Mouse (Mus musculus): ENCODE measurements at regions not wholly inside any gene's neighbourhood (a gene's known extent, or its start where the extent isn't known, plus 50 kb on each side); places are given as distances from the start of the nearest gene placed in this dataset.
A peak's percentile ranks its signal among the peaks of the same experiment; 100 is the strongest.

- Histone ChIP-seq H3K4me1 (peaks cover 32% of the 10 kb centered on the region), H3K36me3 (no peaks in the 10 kb centered on the region), H3K4me2 (replicated peaks) (no peak overlapping the region), H3K9ac (no peak overlapping the region), H3K4me3 (replicated peaks) (no peak overlapping the region), H3K27me3 (no peaks in the 10 kb centered on the region), H3K27ac (replicated peaks) (no peak overlapping the region), H3K9me3 (replicated peaks) (no peaks in the 10 kb centered on the region)
- 80% methylated on average over 7 of the region's 7 CpGs for WGBS
- ATAC-seq (ENCODE audit: insufficient number of reproducible peaks, low FRiP score, low TSS enrichment, low read depth) = no peak
Observed at GRCm38 (mm10) chr2:167763891-167764410, 74.3 kb upstream of the Tmem189 start.

- H3K4me1 ChIP-seq = peaks cover 35% of the 10 kb centered on the region; the same call in 1 of the 2 replicates
- H3K27me3 ChIP-seq = no peaks in the 10 kb centered on the region
- H3K36me3 ChIP-seq = no peaks in the 10 kb centered on the region
- H3K27ac ChIP-seq (replicated peaks) = peak overlapping the region; percentile 68
- H3K9ac ChIP-seq = no peak overlapping the region
- 55% methylated on average over 17 of the region's 17 CpGs for WGBS
- H3K4me2 ChIP-seq (replicated peaks) = no peak overlapping the region
- H3K4me3 ChIP-seq (replicated peaks) = no peak overlapping the region
- H3K9me3 ChIP-seq (replicated peaks) = no peaks in the 10 kb centered on the region
- no peak for ATAC-seq (ENCODE audit: insufficient number of reproducible peaks, low FRiP score, low TSS enrichment, low read depth)
Observed at GRCm38 (mm10) chr2:167761404-167761936, 71.8 kb upstream of the Tmem189 start.

- Histone ChIP-seq H3K27ac (replicated peaks) (peak overlapping the region; percentile 68), H3K9ac (no peak overlapping the region; the same call in 1 of the 2 replicates), H3K36me3 (no peaks in the 10 kb centered on the region), H3K4me1 (peaks cover 35% of the 10 kb centered on the region; the same call in 1 of the 2 replicates), H3K4me3 (replicated peaks) (no peak overlapping the region), H3K27me3 (no peaks in the 10 kb centered on the region), H3K4me2 (replicated peaks) (no peak overlapping the region), H3K9me3 (replicated peaks) (no peaks in the 10 kb centered on the region)
- no peak for ATAC-seq (ENCODE audit: insufficient number of reproducible peaks, low FRiP score, low TSS enrichment, low read depth)
- WGBS = 70% methylated on average over 13 of the region's 13 CpGs
Observed at GRCm38 (mm10) chr2:167760681-167761403, 71.2 kb upstream of the Tmem189 start.

- Histone ChIP-seq H3K27ac (replicated peaks) (no peak overlapping the region), H3K4me2 (replicated peaks) (no peak overlapping the region), H3K9ac (no peak overlapping the region), H3K9me3 (replicated peaks) (no peaks in the 10 kb centered on the region), H3K4me1 (peaks cover 29% of the 10 kb centered on the region; the same call in 1 of the 2 replicates), H3K4me3 (replicated peaks) (no peak overlapping the region), H3K27me3 (no peaks in the 10 kb centered on the region), H3K36me3 (no peaks in the 10 kb centered on the region)
- ATAC-seq (ENCODE audit: insufficient number of reproducible peaks, low FRiP score, low TSS enrichment, low read depth) = no peak
- 85% methylated on average over 9 of the region's 9 CpGs for WGBS
Observed at GRCm38 (mm10) chr2:167759603-167760390, 70.2 kb upstream of the Tmem189 start.

- Histone ChIP-seq H3K27ac (replicated peaks) (0 out of 2 replicates have a peak overlapping the region, but pooled peaks have one; percentile 4), H3K4me3 (replicated peaks) (no peak overlapping the region), H3K4me1 (peaks cover 32% of the 10 kb centered on the region; the same call in 1 of the 2 replicates), H3K9ac (no peak overlapping the region), H3K4me2 (replicated peaks) (no peak overlapping the region), H3K9me3 (replicated peaks) (no peaks in the 10 kb centered on the region), H3K36me3 (no peaks in the 10 kb centered on the region), H3K27me3 (no peaks in the 10 kb centered on the region)
- ATAC-seq (ENCODE audit: insufficient number of reproducible peaks, low FRiP score, low TSS enrichment, low read depth) = 0 out of 2 replicates have a peak, but pooled peaks have one; percentile 11
- 44% methylated on average over 12 of the region's 12 CpGs for WGBS
Observed at GRCm38 (mm10) chr2:167757157-167757780, 67.6 kb upstream of the Tmem189 start.

GRCm38 (mm10) chr2:167756721-167757120, 67.1 kb upstream of the Tmem189 start:
- no peak overlapping the region for H3K9ac ChIP-seq
- ATAC-seq (ENCODE audit: insufficient number of reproducible peaks, low FRiP score, low TSS enrichment, low read depth) = no peak
- 81% methylated on average over 12 of the region's 12 CpGs for WGBS
- no peaks in the 10 kb centered on the region for H3K36me3 ChIP-seq
- no peaks in the 10 kb centered on the region for H3K27me3 ChIP-seq
- H3K9me3 ChIP-seq (replicated peaks) = no peaks in the 10 kb centered on the region
- H3K4me2 ChIP-seq (replicated peaks) = no peak overlapping the region
- no peak overlapping the region for H3K4me3 ChIP-seq (replicated peaks)
- H3K27ac ChIP-seq (replicated peaks) = 0 out of 2 replicates have a peak overlapping the region, but pooled peaks have one; percentile 4
- H3K4me1 ChIP-seq = peaks cover 29% of the 10 kb centered on the region; the same call in 1 of the 2 replicates

- Histone ChIP-seq H3K36me3 (no peaks in the 10 kb centered on the region), H3K9ac (no peak overlapping the region), H3K4me3 (replicated peaks) (no peak overlapping the region), H3K4me2 (replicated peaks) (no peak overlapping the region), H3K4me1 (peaks cover 24% of the 10 kb centered on the region; the same call in 1 of the 2 replicates), H3K27me3 (no peaks in the 10 kb centered on the region), H3K27ac (replicated peaks) (no peak overlapping the region), H3K9me3 (replicated peaks) (no peaks in the 10 kb centered on the region)
- WGBS = 77% methylated on average over 22 of the region's 22 CpGs
- no peak for ATAC-seq (ENCODE audit: insufficient number of reproducible peaks, low FRiP score, low TSS enrichment, low read depth)
Observed at GRCm38 (mm10) chr2:167754929-167755551, 65.4 kb upstream of the Tmem189 start.

- no peak for ATAC-seq (ENCODE audit: insufficient number of reproducible peaks, low FRiP score, low TSS enrichment, low read depth)
- H3K9me3 ChIP-seq (replicated peaks) = no peaks in the 10 kb centered on the region
- WGBS = 49% methylated on average over 9 of the region's 9 CpGs
- H3K9ac ChIP-seq = no peak overlapping the region
- no peak overlapping the region for H3K4me3 ChIP-seq (replicated peaks)
- no peak overlapping the region for H3K27ac ChIP-seq (replicated peaks)
- H3K36me3 ChIP-seq = no peaks in the 10 kb centered on the region
- no peak overlapping the region for H3K4me2 ChIP-seq (replicated peaks)
- no peaks in the 10 kb centered on the region for H3K27me3 ChIP-seq
- peaks cover 18% of the 10 kb centered on the region; the same call in 1 of the 2 replicates for H3K4me1 ChIP-seq
Observed at GRCm38 (mm10) chr2:167753898-167754297, 64.3 kb upstream of the Tmem189 start.

GRCm38 (mm10) chr2:167752805-167753556, 63.4 kb upstream of the Tmem189 start:
- Histone ChIP-seq H3K27ac (replicated peaks) (no peak overlapping the region; the same call in 1 of the 2 replicates), H3K9me3 (replicated peaks) (no peaks in the 10 kb centered on the region), H3K27me3 (no peaks in the 10 kb centered on the region), H3K9ac (no peak overlapping the region), H3K36me3 (no peaks in the 10 kb centered on the region), H3K4me3 (replicated peaks) (no peak overlapping the region), H3K4me1 (peaks cover 21% of the 10 kb centered on the region), H3K4me2 (replicated peaks) (no peak overlapping the region)
- WGBS = 49% methylated on average over 12 of the region's 12 CpGs
- ATAC-seq (ENCODE audit: insufficient number of reproducible peaks, low FRiP score, low TSS enrichment, low read depth) = no peak

- 72% methylated on average over 2 of the region's 2 CpGs for WGBS
- Histone ChIP-seq H3K4me1 (peaks cover 25% of the 10 kb centered on the region), H3K9ac (no peak overlapping the region), H3K4me2 (replicated peaks) (no peak overlapping the region), H3K36me3 (no peaks in the 10 kb centered on the region), H3K9me3 (replicated peaks) (no peaks in the 10 kb centered on the region), H3K4me3 (replicated peaks) (no peak overlapping the region), H3K27ac (replicated peaks) (no peak overlapping the region), H3K27me3 (no peaks in the 10 kb centered on the region)
- ATAC-seq (ENCODE audit: insufficient number of reproducible peaks, low FRiP score, low TSS enrichment, low read depth) = no peak
Observed at GRCm38 (mm10) chr2:167751585-167751984, 62.0 kb upstream of the Tmem189 start.
